Mouse (Mus musculus): ENCODE measurements at regions not wholly inside any gene's neighbourhood (a gene's known extent, or its start where the extent isn't known, plus 50 kb on each side); places are given as distances from the start of the nearest gene placed in this dataset.

- no peak for DNase-seq (ENCODE audit: low spot score in 2 of 2)
- intact Hi-C loops (cut with DNase I) = no loop called here
Observed at GRCm38 (mm10) chr7:118042914-118043313, 73.1 kb downstream of the Rps15a start.

- intact Hi-C loops (cut with DNase I) = no loop called here
- DNase-seq (ENCODE audit: low spot score in 2 of 2) = no peak
Observed at GRCm38 (mm10) chr7:118039862-118040261, 76.1 kb downstream of the Rps15a start.

GRCm38 (mm10) chr7:118037062-118037461 is 78.9 kb downstream of the Rps15a start:
- no peak for DNase-seq (ENCODE audit: low spot score in 2 of 2)
- intact Hi-C loops (cut with DNase I) = no loop called here

GRCm38 (mm10) chr7:118026106-118026526 is 89.9 kb downstream of the Rps15a start:
- DNase-seq (ENCODE audit: low spot score in 2 of 2) = no peak
- intact Hi-C loops (cut with DNase I) = no loop called here

GRCm38 (mm10) chr7:118004620-118005019 is 111.4 kb downstream of the Rps15a start:
- intact Hi-C loops (cut with DNase I) = no loop called here
- DNase-seq (ENCODE audit: low spot score in 2 of 2) = no peak

- peak in 1 of 2 experiments; percentile 12 for DNase-seq (ENCODE audit: low spot score in 2 of 2)
- intact Hi-C loops (cut with DNase I) = no loop called here
Observed at GRCm38 (mm10) chr7:118001881-118002280, 114.1 kb downstream of the Rps15a start.

GRCm38 (mm10) chr7:118001121-118001520 is 114.9 kb downstream of the Rps15a start:
- DNase-seq (ENCODE audit: low spot score in 2 of 2) = no peak
- intact Hi-C loops (cut with DNase I) = no loop called here

GRCm38 (mm10) chr7:117982177-117982576 is 133.8 kb downstream of the Rps15a start:
- intact Hi-C loops (cut with DNase I) = no loop called here
- no peak for DNase-seq (ENCODE audit: low spot score in 2 of 2)

- intact Hi-C loops (cut with DNase I) = no loop called here
Observed at GRCm38 (mm10) chr7:117971176-117971575, 144.8 kb downstream of the Rps15a start.

GRCm38 (mm10) chr7:117943435-117943834 is 172.6 kb downstream of the Rps15a start:
- intact Hi-C loops (cut with DNase I) = no loop called here
- DNase-seq (ENCODE audit: low spot score in 2 of 2) = no peak

More at GRCm38 (mm10) chr7:117971176-117971575, 144.8 kb downstream of the Rps15a start:
- no peak for DNase-seq (ENCODE audit: low spot score in 2 of 2)

GRCm38 (mm10) chr7:117939618-117940017 is 176.4 kb downstream of the Rps15a start:
- intact Hi-C loops (cut with DNase I) = no loop called here
- no peak for DNase-seq (ENCODE audit: low spot score in 2 of 2)

- intact Hi-C loops (cut with DNase I) = no loop called here
- DNase-seq (ENCODE audit: low spot score in 2 of 2) = no peak
Observed at GRCm38 (mm10) chr7:117934908-117935307, 181.1 kb downstream of the Rps15a start.

- intact Hi-C loops (cut with DNase I) = no loop called here
- no peak for DNase-seq (ENCODE audit: low spot score in 2 of 2)
Observed at GRCm38 (mm10) chr7:117931234-117931895, 184.6 kb downstream of the Rps15a start.

- intact Hi-C loops (cut with DNase I) = no loop called here
- DNase-seq (ENCODE audit: low spot score in 2 of 2) = no peak
Observed at GRCm38 (mm10) chr7:117930392-117930791, 185.6 kb downstream of the Rps15a start.

GRCm38 (mm10) chr7:117926396-117926795 is 189.6 kb downstream of the Rps15a start:
- no peak for DNase-seq (ENCODE audit: low spot score in 2 of 2)
- intact Hi-C loops (cut with DNase I) = no loop called here

- intact Hi-C loops (cut with DNase I) = no loop called here
- DNase-seq (ENCODE audit: low spot score in 2 of 2) = peak; percentile 49 to 65
Observed at GRCm38 (mm10) chr7:117922270-117922669, 193.7 kb downstream of the Rps15a start.

- intact Hi-C loops (cut with DNase I) = loop anchor here (5.0 kb wide), 1 partner anchor 149 kb away; no protein-coding TSS in a partner anchor
- peak; percentile 57 to 70 for DNase-seq (ENCODE audit: low spot score in 2 of 2)
Observed at GRCm38 (mm10) chr7:117918206-117918995, 197.6 kb downstream of the Rps15a start.

- no peak for DNase-seq (ENCODE audit: low spot score in 2 of 2)
- intact Hi-C loops (cut with DNase I) = loop anchor here (5.0 kb wide), 1 partner anchor 150 kb away; no protein-coding TSS in a partner anchor
Observed at GRCm38 (mm10) chr7:117916915-117917314, 199.1 kb downstream of the Rps15a start.

GRCm38 (mm10) chr7:117912453-117912852 is 203.5 kb downstream of the Rps15a start:
- intact Hi-C loops (cut with DNase I) = no loop called here
- no peak for DNase-seq (ENCODE audit: low spot score in 2 of 2)

- intact Hi-C loops (cut with DNase I) = no loop called here
- DNase-seq (ENCODE audit: low spot score in 2 of 2) = no peak
Observed at GRCm38 (mm10) chr7:117911062-117911461, 204.9 kb downstream of the Rps15a start.

GRCm38 (mm10) chr7:117896528-117896927 is 219.5 kb downstream of the Rps15a start:
- DNase-seq (ENCODE audit: low spot score in 2 of 2) = no peak
- intact Hi-C loops (cut with DNase I) = no loop called here

Measured in left cerebral cortex, postnatal 36 days (tissue).